Mouse (Mus musculus): ENCODE results near the gene Gbp2b. TPM values are rescaled to one million over a fixed set of nuclear protein-coding genes. Genes with fewer than 3 reads are reported as not detected.

The Gbp2b gene
- polyA plus RNA-seq, 1 experiment: not detected

Other genes starting within 250 kb of the Gbp2b start
- 26.9 and 32.0 TPM in 2 replicates for gene Pdlim5, start 199.2 kb upstream of the Gbp2b start, polyA plus RNA-seq (2012; ENCODE audit: insufficient read depth, insufficient read length, missing spikeins)
- gene Gbp5, start 100.9 kb upstream of the Gbp2b start, polyA plus RNA-seq (2012; ENCODE audit: insufficient read depth, insufficient read length, missing spikeins): 3.0 and 4.7 TPM in 2 replicates
- 6.1 and 8.6 TPM in 2 replicates for gene Gbp7, start 64.5 kb upstream of the Gbp2b start, polyA plus RNA-seq (2012; ENCODE audit: insufficient read depth, insufficient read length, missing spikeins)
- 9.6 and 19.2 TPM in 2 replicates for gene Gbp3, start 34.8 kb upstream of the Gbp2b start, polyA plus RNA-seq (2012; ENCODE audit: insufficient read depth, insufficient read length, missing spikeins)
- gene Gbp2, start 25.8 kb downstream of the Gbp2b start, polyA plus RNA-seq (2012; ENCODE audit: insufficient read depth, insufficient read length, missing spikeins): 22.4 and 31.8 TPM in 2 replicates
- 50.5 and 64.1 TPM in 2 replicates for gene Kyat3, start 106.2 kb downstream of the Gbp2b start, polyA plus RNA-seq (2012; ENCODE audit: insufficient read depth, insufficient read length, missing spikeins)
- gene Gtf2b, start 170.2 kb downstream of the Gbp2b start, polyA plus RNA-seq (2012; ENCODE audit: insufficient read depth, insufficient read length, missing spikeins): 24.0 and 27.2 TPM in 2 replicates